Mouse (Mus musculus) mouse embryonic stem cell (cell line): ENCODE measurements at regions not wholly inside any gene's neighbourhood (a gene's known extent, or its start where the extent isn't known, plus 50 kb on each side); places are given as distances from the start of the nearest gene placed in this dataset.

Experiments
- in situ Hi-C, 2 experiments: fragments of 300-500 bp; cut with MboI; formaldehyde crosslinking; loops; 1 replicate in 1 of 2; 3 replicates in 1 of 2; pipeline ENCODE4 v1.14.3; 2019 to 2020; ENCODE audit warnings: low sequenced_read_pairs in 2 of 2, low pct_unique_long_range_greater_than_20kb in 1 of 2, mixed read lengths in 1 of 2; ENCODE audit not compliant: unreplicated experiment in 1 of 2

GRCm38 (mm10) chr9:100097028-100097427 lies 221.1 kb upstream of the Sox14 start:
- in situ Hi-C loops = no loop called here

GRCm38 (mm10) chr9:100095559-100095959 lies 219.6 kb upstream of the Sox14 start:
- in situ Hi-C loops = no loop called here

GRCm38 (mm10) chr9:100094956-100095558 lies 219.1 kb upstream of the Sox14 start:
- in situ Hi-C loops = no loop called here

- in situ Hi-C loops = no loop called here
These were observed 195.2 kb upstream of the Sox14 start for GRCm38 (mm10) chr9:100071141-100071540.

- in situ Hi-C loops = no loop called here
These were observed 182.6 kb upstream of the Sox14 start for GRCm38 (mm10) chr9:100058541-100058940.

GRCm38 (mm10) chr9:100046213-100046807 lies 170.3 kb upstream of the Sox14 start:
- in situ Hi-C loops = no loop called here

GRCm38 (mm10) chr9:100045636-100046035 lies 169.7 kb upstream of the Sox14 start:
- in situ Hi-C loops = no loop called here

- in situ Hi-C loops = no loop called here
These were observed 165.8 kb upstream of the Sox14 start for GRCm38 (mm10) chr9:100041776-100042175.

- in situ Hi-C loops = no loop called here
These were observed 147.7 kb upstream of the Sox14 start for GRCm38 (mm10) chr9:100023641-100024040.

GRCm38 (mm10) chr9:100022035-100022434 lies 146.1 kb upstream of the Sox14 start:
- in situ Hi-C loops = no loop called here

- in situ Hi-C loops = loop anchor here in 1 of 2 experiments (25.0 kb wide), 1 partner anchor 158 kb away; no protein-coding TSS in a partner anchor
These were observed 119.2 kb upstream of the Sox14 start for GRCm38 (mm10) chr9:99995204-99995603.

GRCm38 (mm10) chr9:99994285-99995144 lies 118.5 kb upstream of the Sox14 start:
- in situ Hi-C loops = loop anchor here in 1 of 2 experiments (25.0 kb wide), 1 partner anchor 157 kb away; no protein-coding TSS in a partner anchor

- in situ Hi-C loops = loop anchor here in 1 of 2 experiments (25.0 kb wide), 1 partner anchor 150 kb away; no protein-coding TSS in a partner anchor
These were observed 111.4 kb upstream of the Sox14 start for GRCm38 (mm10) chr9:99987376-99987775.

- in situ Hi-C loops = loop anchor here in 1 of 2 experiments (25.0 kb wide), 1 partner anchor 143 kb away; no protein-coding TSS in a partner anchor
These were observed 104.8 kb upstream of the Sox14 start for GRCm38 (mm10) chr9:99980734-99981133.

- in situ Hi-C loops = no loop called here
These were observed 85.6 kb upstream of the Sox14 start for GRCm38 (mm10) chr9:99961561-99961960.

GRCm38 (mm10) chr9:99954720-99955119 lies 78.8 kb upstream of the Sox14 start:
- in situ Hi-C loops = no loop called here

GRCm38 (mm10) chr9:99954038-99954618 lies 78.2 kb upstream of the Sox14 start:
- in situ Hi-C loops = no loop called here
